Mouse (Mus musculus) cerebellum, adult (tissue): ENCODE results near the gene Ccnd1.
"Not testable (repeated sequence)": the region's sequence is repeated elsewhere in the genome, so short reads cannot be mapped to it uniquely, and the experiment has no call there.

Source experiments
- ATAC-seq: cut with Nextera tagmentation; 2 replicates; pipeline ENCODE4 v1.9.2; 2017; ENCODE audit warnings: mild to moderate bottlenecking, moderate library complexity, mixed read lengths; ENCODE audit not compliant: insufficient number of reproducible peaks, low FRiP score, low TSS enrichment

Ccnd1 gene

GRCm38 (mm10) chr7:144912897-144913296 lies 26.8 kb downstream of the Ccnd1 start:
- ATAC-seq, result peak; percentile 53; the same call in 1 of the 2 replicates

- no peak for ATAC-seq
These were observed 28.6 kb downstream of the Ccnd1 start for GRCm38 (mm10) chr7:144911121-144911520.

- ATAC-seq, result no peak
These were observed 31.0 kb downstream of the Ccnd1 start for GRCm38 (mm10) chr7:144908705-144909104.

- ATAC-seq, result no peak
These were observed 31.9 kb downstream of the Ccnd1 start for GRCm38 (mm10) chr7:144907793-144908192.

GRCm38 (mm10) chr7:144906708-144907397 lies 32.9 kb downstream of the Ccnd1 start:
- ATAC-seq, result 0 out of 2 replicates have a peak, but pooled peaks have one; percentile 40

- not testable (repeated sequence) for ATAC-seq
These were observed 34.2 kb downstream of the Ccnd1 start for GRCm38 (mm10) chr7:144905514-144905913.

- ATAC-seq, result no peak
These were observed 41.2 kb downstream of the Ccnd1 start for GRCm38 (mm10) chr7:144898506-144898905.

GRCm38 (mm10) chr7:144896294-144897218 lies 43.2 kb downstream of the Ccnd1 start, which contains the start of gene Fgf15:
Fgf15 (plus strand) TSS chr7:144896531.
- ATAC-seq, result no peak

GRCm38 (mm10) chr7:144895305-144896111 lies 44.2 kb downstream of the Ccnd1 start:
- ATAC-seq, result peak; percentile 68; the same call in 1 of the 2 replicates

- no peak for ATAC-seq
These were observed 45.0 kb downstream of the Ccnd1 start for GRCm38 (mm10) chr7:144894706-144895105.

GRCm38 (mm10) chr7:144894191-144894590 lies 45.5 kb downstream of the Ccnd1 start:
- ATAC-seq, result no peak

- no peak for ATAC-seq
These were observed 47.4 kb downstream of the Ccnd1 start for GRCm38 (mm10) chr7:144892322-144892721.

- no peak for ATAC-seq
These were observed 47.9 kb downstream of the Ccnd1 start for GRCm38 (mm10) chr7:144891863-144892262.

- not testable (repeated sequence) for ATAC-seq
These were observed 49.1 kb downstream of the Ccnd1 start for GRCm38 (mm10) chr7:144890661-144891060.

GRCm38 (mm10) chr7:144888564-144889299 lies 51.0 kb downstream of the Ccnd1 start:
- ATAC-seq, result no peak

- no peak for ATAC-seq
These were observed 52.1 kb downstream of the Ccnd1 start for GRCm38 (mm10) chr7:144887672-144888071.

GRCm38 (mm10) chr7:144883106-144883505 lies 56.6 kb downstream of the Ccnd1 start:
- no peak for ATAC-seq
